In the genomic region with DNA sequence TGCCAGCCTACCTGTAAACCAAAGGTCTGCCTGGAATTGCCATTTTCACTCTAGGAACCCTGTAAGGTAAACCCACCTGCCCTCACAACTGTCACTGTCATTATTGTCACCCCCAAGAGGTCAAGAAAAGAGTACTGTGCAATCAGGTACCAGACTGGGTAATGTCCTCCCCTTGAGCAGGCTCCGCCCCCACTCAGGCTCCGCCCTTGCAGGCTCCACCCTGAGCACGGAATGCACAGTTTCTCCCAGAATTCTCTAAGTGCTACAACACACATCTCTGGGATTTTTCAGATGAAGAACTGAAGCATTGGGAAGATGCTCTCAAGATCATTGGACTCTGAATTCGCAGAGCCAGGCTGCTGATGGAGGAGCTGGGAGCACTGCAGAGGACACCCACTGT, we compare ENCODE assay signal across 25 mouse cellular contexts.
"Had no signal": no experiment of that assay in that cellular context is flagged by ENCODE, and none has a peak within 500 bp of the region (broad histone marks: within the 10 kb centered on the region; RNA-seq: fewer than 3 reads in every experiment).

No protein-coding gene starts in this region.

- H3K27me3 ChIP-seq: hindbrain, embryonic 12.5 days; intestine, embryonic 15.5 days; limb, embryonic 12.5 days; liver, embryonic 13.5 days had no signal

- H3K4me3 ChIP-seq: gastrocnemius, adult 2 months; heart, adult 2 months; hindbrain, embryonic 10.5 days; hindbrain, embryonic 12.5 days; intestine, embryonic 15.5 days; layer of hippocampus, adult 2 months; left cerebral cortex, adult 2 months; limb, embryonic 10.5 days; limb, embryonic 12.5 days; liver, embryonic 13.5 days had no signal

- H3K4me1 ChIP-seq: liver, embryonic 13.5 days had no signal

- DNase-seq: gastrocnemius, adult 2 months; gastrocnemius, postnatal 10 days; gastrocnemius, postnatal 25 days; heart, adult 2 months; heart, postnatal 10 days; heart, postnatal 4 days; kidney, adult 18-20 months; kidney, adult 8-10 months; kidney, postnatal 10 days; kidney, postnatal 25 days; kidney, postnatal 4 days; liver; liver, embryonic 13.5 days had no signal

- H3K9ac ChIP-seq: hindbrain, embryonic 12.5 days; hindbrain, embryonic 14.5 days; intestine, embryonic 15.5 days; limb, embryonic 12.5 days; liver, embryonic 13.5 days had no signal

- H3K4me2 ChIP-seq: hindbrain, embryonic 12.5 days; hindbrain, embryonic 14.5 days; intestine, embryonic 15.5 days; limb, embryonic 12.5 days; liver, embryonic 11.5 days; liver, embryonic 13.5 days had no signal

- H3K36me3 ChIP-seq: hindbrain, embryonic 10.5 days; hindbrain, embryonic 12.5 days; intestine, embryonic 15.5 days; limb, embryonic 10.5 days; limb, embryonic 12.5 days; liver, embryonic 13.5 days had no signal

- H3K9me3 ChIP-seq: hindbrain, embryonic 10.5 days; hindbrain, embryonic 12.5 days; intestine, embryonic 15.5 days; limb, embryonic 10.5 days; limb, embryonic 12.5 days; liver, embryonic 13.5 days had no signal

- ATAC-seq: hindbrain, embryonic 16.5 days; inflammation-experienced regulatory T-cells, adult 6 months; intestine, embryonic 15.5 days; intestine, postnatal 0 days had no signal

- H3K27ac ChIP-seq: gastrocnemius, adult 2 months; heart, adult 2 months; hindbrain, embryonic 10.5 days; hindbrain, embryonic 12.5 days; hindbrain, embryonic 14.5 days; intestine, embryonic 15.5 days; layer of hippocampus, adult 2 months; left cerebral cortex, adult 2 months; limb, embryonic 10.5 days; limb, embryonic 12.5 days; liver, embryonic 13.5 days had no signal
